Mouse (Mus musculus): Measurements from ENCODE around the gene Gal3st2b. TPM values are rescaled to one million over a fixed set of nuclear protein-coding genes. Genes with fewer than 3 reads are reported as not detected.
"Not testable (repeated sequence)": the region's sequence is repeated elsewhere in the genome, so short reads cannot be mapped to it uniquely, and the experiment has no call there.

The Gal3st2b gene
- total RNA-seq, 1 experiment from 2014 or later, result not detected

GRCm38 (mm10) chr1:93975764-93976163 is 57.7 kb downstream of the Gal3st2b start:
- peak; percentile 88 for ATAC-seq (replicated peaks; ENCODE audit: low read depth, poor library complexity, severe bottlenecking)

GRCm38 (mm10) chr1:93978287-93978686 is 60.2 kb downstream of the Gal3st2b start:
- ATAC-seq (replicated peaks; ENCODE audit: low read depth, poor library complexity, severe bottlenecking), result peak; percentile 66

- peak; percentile 81 for ATAC-seq (replicated peaks; ENCODE audit: low read depth, poor library complexity, severe bottlenecking)
These were observed 62.8 kb downstream of the Gal3st2b start for GRCm38 (mm10) chr1:93980932-93981331.

GRCm38 (mm10) chr1:93986167-93986566 is 68.1 kb downstream of the Gal3st2b start:
- no peak for ATAC-seq (replicated peaks; ENCODE audit: low read depth, poor library complexity, severe bottlenecking)

GRCm38 (mm10) chr1:93988786-93989185 is 70.7 kb downstream of the Gal3st2b start:
- ATAC-seq (replicated peaks; ENCODE audit: low read depth, poor library complexity, severe bottlenecking), result no peak

GRCm38 (mm10) chr1:93990209-93990608 is 72.1 kb downstream of the Gal3st2b start, which contains the start of gene Gal3st2c:
TSS of gene Gal3st2c (plus strand) at chr1:93990509.
- not testable (repeated sequence) for ATAC-seq (replicated peaks; ENCODE audit: low read depth, poor library complexity, severe bottlenecking)

- ATAC-seq (replicated peaks; ENCODE audit: low read depth, poor library complexity, severe bottlenecking), result peak; percentile 79
These were observed 73.0 kb downstream of the Gal3st2b start for GRCm38 (mm10) chr1:93991068-93991467.

GRCm38 (mm10) chr1:93991491-93991890 is 73.4 kb downstream of the Gal3st2b start:
- peak; percentile 14; the same call in 1 of the 2 replicates for ATAC-seq (replicated peaks; ENCODE audit: low read depth, poor library complexity, severe bottlenecking)

Other genes with a start within 250 kb of the Gal3st2b start
- gene Bok, start 232.7 kb upstream of the Gal3st2b start, total RNA-seq (2017), result 0.23 TPM in 1 of 2 replicates, not detected in the other
- 25.8 and 33.9 TPM in 2 replicates for gene Atg4b, start 166.8 kb upstream of the Gal3st2b start, total RNA-seq (2017)
- 26.2 and 27.7 TPM in 2 replicates for gene Thap4, start 163.4 kb upstream of the Gal3st2b start, total RNA-seq (2017)
- gene Dtymk, start 116.4 kb upstream of the Gal3st2b start, total RNA-seq (2017), result 249 and 271 TPM in 2 replicates
- 38.1 and 42.1 TPM in 2 replicates for gene Ing5, start 114.3 kb upstream of the Gal3st2b start, total RNA-seq (2017)
- 17.0 and 19.1 TPM in 2 replicates for gene D2hgdh, start 93.4 kb upstream of the Gal3st2b start, total RNA-seq (2017)
- not detected in 2 replicates for gene Gal3st2, start 57.0 kb upstream of the Gal3st2b start, total RNA-seq (2017)
- not detected in 2 replicates for gene Gal3st2c, start 72.2 kb downstream of the Gal3st2b start, total RNA-seq (2017)
- gene Neu4, start 102.1 kb downstream of the Gal3st2b start, total RNA-seq (2017), result not detected in 2 replicates
- gene Pdcd1, start 134.2 kb downstream of the Gal3st2b start, total RNA-seq (2017), result not detected in 2 replicates